In genomic region chr8:104395703-104396357, GRCm38 (mm10) we compare ENCODE assay signal across 8 mouse cellular contexts. TPM values are rescaled to one million over a fixed set of nuclear protein-coding genes. Genes with fewer than 3 reads are reported as not detected.
DNase-seq lines count a peak whose midpoint lies in the region; ATAC-seq and TF ChIP-seq lines count a peak whose summit lies in the region.

Cmtm4 (minus strand) TSS chr8:104395807.

- intact Hi-C loops in left cerebral cortex, adult 2 months (cut with DNase I), result loop anchor here (2.0 to 5.0 kb wide), 2 partner anchors 41 to 51 kb away; no protein-coding TSS in a partner anchor
- intact Hi-C loops in left cerebral cortex, postnatal 25 days (cut with DNase I), result loop anchor here (2.0 kb wide), 2 partner anchors 17 to 39 kb away; no protein-coding TSS in a partner anchor

- DNase-seq in left cerebral cortex, adult 2 months (ENCODE audit: extremely low spot score in 1 of 2, low spot score in 2 of 2), result peak; percentile 64 to 66
- no peak for DNase-seq in left cerebral cortex, adult 11 months (ENCODE audit: low spot score)
- DNase-seq in forebrain, postnatal 0 days, result peak; percentile 68
- DNase-seq in hindbrain, embryonic 14.5 days (ENCODE audit: low spot score), result peak; percentile 67
- no peak for DNase-seq in left cerebral cortex, postnatal 25 days (ENCODE audit: low spot score in 2 of 2)
- peak; percentile 84 for DNase-seq in stomach, postnatal 0 days (ENCODE audit: low spot score)

- peak within 1 kb of the TSS; percentile 80 for H3K4me3 ChIP-seq in left cerebral cortex, adult 2 months
- H3K4me3 ChIP-seq in brown adipose tissue, adult 24 weeks (ENCODE audit: insufficient read depth, low read depth, low read length), result peak within 1 kb of the TSS; percentile 97
- peak within 1 kb of the TSS; percentile 81 for H3K4me3 ChIP-seq in forebrain, postnatal 0 days (ENCODE audit: low read depth, low read length)
- H3K4me3 ChIP-seq in hindbrain, embryonic 14.5 days (replicated peaks; ENCODE audit: low read length), result peak within 1 kb of the TSS; percentile 73
- peak within 1 kb of the TSS; percentile 93 for H3K4me3 ChIP-seq in stomach, postnatal 0 days (ENCODE audit: low read depth, low read length)

- H3K9ac ChIP-seq in forebrain, postnatal 0 days, result peak within 1 kb of the TSS; percentile 81
- H3K9ac ChIP-seq in hindbrain, embryonic 14.5 days, result peak within 1 kb of the TSS; percentile 76
- peak within 1 kb of the TSS; percentile 89 for H3K9ac ChIP-seq in stomach, postnatal 0 days (ENCODE audit: low read length)

- H3K4me1 ChIP-seq in brown adipose tissue, adult 24 weeks (ENCODE audit: control insufficient read depth, insufficient read depth, insufficient read length, low read length), result peaks cover 4% of the 10 kb centered on the region
- H3K4me1 ChIP-seq in forebrain, postnatal 0 days (ENCODE audit: insufficient read depth), result peaks cover 9% of the 10 kb centered on the region; the same call in 1 of the 2 replicates
- peaks cover 15% of the 10 kb centered on the region for H3K4me1 ChIP-seq in hindbrain, embryonic 14.5 days (replicated peaks; ENCODE audit: control insufficient read depth, insufficient read depth, low read length)
- no peaks in the 10 kb centered on the region for H3K4me1 ChIP-seq in stomach, postnatal 0 days (replicated peaks; ENCODE audit: control insufficient read depth, insufficient read depth)

- H3K9me3 ChIP-seq in forebrain, postnatal 0 days (ENCODE audit: low read length), result no peaks in the 10 kb centered on the region
- H3K9me3 ChIP-seq in hindbrain, embryonic 14.5 days (ENCODE audit: control insufficient read depth, low read length), result no peaks in the 10 kb centered on the region
- H3K9me3 ChIP-seq in stomach, postnatal 0 days (ENCODE audit: control insufficient read depth, low read length), result no peaks in the 10 kb centered on the region

- no peaks in the 10 kb centered on the region for H3K27me3 ChIP-seq in forebrain, postnatal 0 days (ENCODE audit: insufficient read depth, low read length)
- no peaks in the 10 kb centered on the region for H3K27me3 ChIP-seq in hindbrain, embryonic 14.5 days (ENCODE audit: control insufficient read depth, insufficient read depth, low read length)
- no peaks in the 10 kb centered on the region for H3K27me3 ChIP-seq in stomach, postnatal 0 days (ENCODE audit: control insufficient read depth, insufficient read depth, low read length)

- ATAC-seq in forebrain, postnatal 0 days, result peak; percentile 81
- ATAC-seq in hindbrain, embryonic 14.5 days (ENCODE audit: low FRiP score), result peak; percentile 81
- peak; percentile 69 for ATAC-seq in megakaryocyte progenitor cell, adult 5-6 weeks (replicated peaks; ENCODE audit: poor library complexity)
- peak; percentile 80 for ATAC-seq in stomach, postnatal 0 days (ENCODE audit: low FRiP score, low TSS enrichment)

- TF ChIP-seq CTCF in left cerebral cortex, adult 2 months (IDR thresholded peaks at IDR 0.05), result no peak
- no peak for TF ChIP-seq CTCF in forebrain, postnatal 0 days (IDR thresholded peaks at IDR 0.05; ENCODE audit: low read depth)
- no peak for TF ChIP-seq CTCF in stomach, postnatal 0 days (IDR thresholded peaks at IDR 0.05; ENCODE audit: low read depth)

- TF ChIP-seq EP300 in stomach, postnatal 0 days (optimal IDR thresholded peaks at IDR 0.05), result no peak

- peak within 1 kb of the TSS; percentile 84 for H3K27ac ChIP-seq in left cerebral cortex, adult 2 months
- H3K27ac ChIP-seq in brown adipose tissue, adult 24 weeks (replicated peaks; ENCODE audit: low read depth, low read length), result peak within 1 kb of the TSS; percentile 79
- peak within 1 kb of the TSS; percentile 79 for H3K27ac ChIP-seq in forebrain, postnatal 0 days (ENCODE audit: low read depth, low read length)
- peak within 1 kb of the TSS; percentile 74 for H3K27ac ChIP-seq in hindbrain, embryonic 14.5 days
- peak within 1 kb of the TSS; percentile 95 for H3K27ac ChIP-seq in stomach, postnatal 0 days (replicated peaks)

- H3K36me3 ChIP-seq in forebrain, postnatal 0 days (ENCODE audit: insufficient read depth), result no peaks in the 10 kb centered on the region
- no peaks in the 10 kb centered on the region for H3K36me3 ChIP-seq in hindbrain, embryonic 14.5 days (replicated peaks; ENCODE audit: control insufficient read depth, insufficient read depth)
- H3K36me3 ChIP-seq in stomach, postnatal 0 days (ENCODE audit: control insufficient read depth, insufficient read depth, low read length), result no peaks in the 10 kb centered on the region

- WGBS in forebrain, postnatal 0 days, result 4% methylated on average over 22 of the region's 54 CpGs
- 5% methylated on average over 23 of the region's 54 CpGs for WGBS in hindbrain, embryonic 14.5 days
- 4% methylated on average over 18 of the region's 54 CpGs for WGBS in stomach, postnatal 0 days

- peak within 1 kb of the TSS; percentile 84 for H3K4me2 ChIP-seq in forebrain, postnatal 0 days (ENCODE audit: low read depth)
- peak within 1 kb of the TSS; percentile 69 for H3K4me2 ChIP-seq in hindbrain, embryonic 14.5 days (replicated peaks)
- H3K4me2 ChIP-seq in stomach, postnatal 0 days (replicated peaks; ENCODE audit: low read depth), result peak within 1 kb of the TSS; percentile 93

RNA-seq across cellular contexts. Expression of gene Cmtm4, which starts in this region (rescaled TPM):
- 10 to 100 TPM; 86.7 to 87.4 TPM for total RNA-seq in left cerebral cortex, adult 2 months (2021)
- polyA plus RNA-seq in brown adipose tissue, adult 24 weeks (2012; ENCODE audit: insufficient read depth, insufficient read length, missing spikeins), result 21.5 and 32.4 TPM in 2 replicates
- 32.9 and 35.1 TPM in 2 replicates for total RNA-seq in forebrain, postnatal 0 days (2014; rRNA removed)
- 2.0 and 2.3 TPM in 2 replicates for polyA plus RNA-seq in forebrain, postnatal 0 days (2015; fragmentation: Nextera tagmentation; extraction: Ambion mirVana)
- 3.5 and 3.8 TPM in 2 replicates for polyA plus RNA-seq in hindbrain, embryonic 14.5 days (2014; fragmentation: Nextera tagmentation; extraction: Ambion mirVana)
- 10 to 100 TPM; 74.8 to 81.5 TPM for total RNA-seq in left cerebral cortex, postnatal 25 days (2021)
- total RNA-seq in megakaryocyte progenitor cell, adult 5-6 weeks (2015), result 0.79 and 0.85 TPM in 2 replicates
- total RNA-seq in megakaryocyte progenitor cell, adult 5-6 weeks (2017), result 0.84 and 0.87 TPM in 2 replicates
- polyA plus RNA-seq in stomach, postnatal 0 days (2015; fragmentation: Nextera tagmentation; extraction: Ambion mirVana), result 4.6 and 4.8 TPM in 2 replicates

Comparison
In these comparisons a context has a peak if more than half of its experiments do, and no peak if none do; other contexts are left out.
1. RNA of gene Cmtm4 (total RNA-seq): 86.7 to 87.4 TPM in left cerebral cortex, adult 2 months, 74.8 to 81.5 TPM in left cerebral cortex, postnatal 25 days and 32.9 to 35.1 TPM in forebrain, postnatal 0 days; 0.79 to 0.87 TPM in megakaryocyte progenitor cell, adult 5-6 weeks; every median in the first group is over 10 times any median in the second.
2. DNase-seq: peak in left cerebral cortex, adult 2 months (2 of 2), forebrain, postnatal 0 days (single experiment), hindbrain, embryonic 14.5 days (single experiment) and stomach, postnatal 0 days (single experiment); none in left cerebral cortex, adult 11 months (single experiment) and left cerebral cortex, postnatal 25 days (0 of 2).
3. Peak in ATAC-seq in megakaryocyte progenitor cell, adult 5-6 weeks; RNA of the gene not detected or under 1 TPM.
4. Peak in every context shown above with its lines, with median percentiles within 50 percentile points of each other: H3K27ac ChIP-seq, H3K4me3 ChIP-seq, ATAC-seq, H3K4me2 ChIP-seq and H3K9ac ChIP-seq.